8 mouse cellular contexts compared by ENCODE assay signal in genomic region chr3:87763202-87763601, GRCm38 (mm10). TPM values are rescaled to one million over a fixed set of nuclear protein-coding genes. Genes with fewer than 3 reads are reported as not detected.
A peak's percentile ranks its signal among the peaks of the same experiment; 100 is the strongest.
DNase-seq lines count a peak whose midpoint lies in the region; ATAC-seq and TF ChIP-seq lines count a peak whose summit lies in the region.

No protein-coding gene starts in this region.

- H3K4me1 ChIP-seq in heart, adult 2 months (ENCODE audit: control insufficient read depth, insufficient read depth, low read length): peaks cover 18% of the 10 kb centered on the region
- H3K4me1 ChIP-seq in lung, embryonic 15.5 days: peaks cover 74% of the 10 kb centered on the region
- H3K4me1 ChIP-seq in hindbrain, postnatal 0 days (ENCODE audit: insufficient read depth, low read length): no peaks in the 10 kb centered on the region; the same call in 1 of the 2 replicates
- H3K4me1 ChIP-seq in neural tube, embryonic 15.5 days: peaks cover 14% of the 10 kb centered on the region

- intact Hi-C loops in heart, adult 2 months (cut with DNase I): loop anchor here (10.0 kb wide), 1 partner anchor 212 kb away; the partner anchor contains the start of gene Nes

- no peak for ATAC-seq in lung, embryonic 15.5 days (ENCODE audit: borderline replicate concordance, extremely low read depth, low FRiP score, low TSS enrichment)
- ATAC-seq in hindbrain, postnatal 0 days: no peak
- ATAC-seq in neural tube, embryonic 15.5 days (ENCODE audit: low FRiP score): no peak

- no peaks in the 10 kb centered on the region for H3K36me3 ChIP-seq in heart, adult 2 months (ENCODE audit: control insufficient read depth, insufficient read depth, low read length)
- H3K36me3 ChIP-seq in lung, embryonic 15.5 days: peaks cover 6% of the 10 kb centered on the region; the same call in 1 of the 2 replicates
- H3K36me3 ChIP-seq in hindbrain, postnatal 0 days (ENCODE audit: insufficient read depth, low read length): no peaks in the 10 kb centered on the region
- no peaks in the 10 kb centered on the region for H3K36me3 ChIP-seq in neural tube, embryonic 15.5 days

- no peaks in the 10 kb centered on the region for H3K27me3 ChIP-seq in heart, adult 2 months (ENCODE audit: control insufficient read depth, insufficient read depth, low read length)
- no peaks in the 10 kb centered on the region for H3K27me3 ChIP-seq in lung, embryonic 15.5 days
- H3K27me3 ChIP-seq in hindbrain, postnatal 0 days (ENCODE audit: insufficient read depth, low read length): no peaks in the 10 kb centered on the region
- peaks cover 31% of the 10 kb centered on the region for H3K27me3 ChIP-seq in neural tube, embryonic 15.5 days (replicated peaks)

- 30% methylated on average over 4 of the region's 4 CpGs for WGBS in heart, adult 2 months
- 18% methylated on average over 4 of the region's 4 CpGs for WGBS in lung, embryonic 15.5 days
- 75% methylated on average over 4 of the region's 4 CpGs for WGBS in hindbrain, postnatal 0 days
- 64% methylated on average over 4 of the region's 4 CpGs for WGBS in neural tube, embryonic 15.5 days

- no peaks in the 10 kb centered on the region for H3K9me3 ChIP-seq in lung, embryonic 15.5 days
- H3K9me3 ChIP-seq in hindbrain, postnatal 0 days (ENCODE audit: low read length): no peaks in the 10 kb centered on the region
- H3K9me3 ChIP-seq in neural tube, embryonic 15.5 days (replicated peaks): no peaks in the 10 kb centered on the region

- DNase-seq in heart, adult 2 months: no peak
- DNase-seq in heart, postnatal 4 days: no peak
- DNase-seq in lung, postnatal 36 days: no peak
- no peak for DNase-seq in hindbrain, postnatal 0 days (ENCODE audit: low spot score)
- DNase-seq in frontal cortex, postnatal 25 days (ENCODE audit: low spot score in 2 of 2): no peak
- no peak for DNase-seq in thymus, postnatal 0 days (ENCODE audit: low spot score)

- peak overlapping the region; percentile 40; the same call in 1 of the 2 replicates for H3K4me3 ChIP-seq in heart, adult 2 months
- H3K4me3 ChIP-seq in lung, embryonic 15.5 days: peak overlapping the region; percentile 24
- no peak overlapping the region for H3K4me3 ChIP-seq in hindbrain, postnatal 0 days (ENCODE audit: low read length)
- H3K4me3 ChIP-seq in neural tube, embryonic 15.5 days (replicated peaks): no peak overlapping the region

- H3K27ac ChIP-seq in heart, adult 2 months: peak overlapping the region; percentile 93
- peak overlapping the region; percentile 96 for H3K27ac ChIP-seq in lung, embryonic 15.5 days
- 0 out of 2 replicates have a peak overlapping the region, but pooled peaks have one; percentile 51 for H3K27ac ChIP-seq in hindbrain, postnatal 0 days
- peak overlapping the region; percentile 64 for H3K27ac ChIP-seq in neural tube, embryonic 15.5 days (replicated peaks)

- TF ChIP-seq EP300 in heart, adult 2 months (IDR thresholded peaks at IDR 0.05; ENCODE audit: insufficient read depth, low read depth, low read length): no peak

- H3K9ac ChIP-seq in heart, adult 2 months (ENCODE audit: low read depth, low read length): 0 out of 2 replicates have a peak overlapping the region, but pooled peaks have one; percentile 5
- peak overlapping the region; percentile 38 for H3K9ac ChIP-seq in lung, embryonic 15.5 days
- no peak overlapping the region for H3K9ac ChIP-seq in hindbrain, postnatal 0 days (replicated peaks; ENCODE audit: low read length)
- no peak overlapping the region for H3K9ac ChIP-seq in neural tube, embryonic 15.5 days (replicated peaks)

- H3K4me2 ChIP-seq in lung, embryonic 15.5 days: peak overlapping the region; percentile 54
- H3K4me2 ChIP-seq in hindbrain, postnatal 0 days (ENCODE audit: low read depth, low read length): no peak overlapping the region
- peak overlapping the region; percentile 33 for H3K4me2 ChIP-seq in neural tube, embryonic 15.5 days

- TF ChIP-seq CTCF in heart, adult 2 months (IDR thresholded peaks at IDR 0.05): no peak
- no peak for TF ChIP-seq CTCF in hindbrain, postnatal 0 days (IDR thresholded peaks at IDR 0.05; ENCODE audit: low read depth)

- H3K79me2 ChIP-seq in heart, adult 2 months (replicated peaks; ENCODE audit: control insufficient read depth, insufficient read depth, low read length): no peaks in the 10 kb centered on the region

- no peak for TF ChIP-seq POLR2A in heart, adult 2 months (IDR thresholded peaks at IDR 0.05; ENCODE audit: insufficient read depth, low read depth, low read length)

RNA-seq across cellular contexts. Expression of gene Lrrc71, which starts 14.8 kb away (rescaled TPM):
- under 1 TPM; 0.36 to 0.47 TPM for total RNA-seq in heart, adult 2 months (2021)
- polyA plus RNA-seq in heart, adult 2 months (2012; rRNA removed): 0.26 and 1.1 TPM in 2 replicates
- under 1 TPM; 0.50 to 0.57 TPM for total RNA-seq in heart, postnatal 4 days (2021)
- polyA plus RNA-seq in lung, embryonic 15.5 days (2015; fragmentation: Nextera tagmentation; extraction: Ambion mirVana): 1.3 and 1.6 TPM in 2 replicates
- total RNA-seq in hindbrain, postnatal 0 days (2014; rRNA removed): 0.40 and 4.4 TPM in 2 replicates
- polyA plus RNA-seq in hindbrain, postnatal 0 days (2015; fragmentation: Nextera tagmentation; extraction: Ambion mirVana): 0.77 and 1.2 TPM in 2 replicates
- 0.44 and 1.0 TPM in 2 replicates for polyA plus RNA-seq in neural tube, embryonic 15.5 days (2015; fragmentation: Nextera tagmentation; extraction: Ambion mirVana)
- 0.42 and 0.66 TPM in 2 replicates for polyA plus RNA-seq in thymus, postnatal 0 days (2015; fragmentation: Nextera tagmentation; extraction: Ambion mirVana)

RNA-seq across cellular contexts. Expression of gene Ntrk1, which starts 31.8 kb away (rescaled TPM):
- under 1 TPM; 0.14 to 0.16 TPM for total RNA-seq in heart, adult 2 months (2021)
- 0.38 and 0.57 TPM in 2 replicates for polyA plus RNA-seq in heart, adult 2 months (2012; rRNA removed)
- under 1 TPM; 0.09 to 0.10 TPM for total RNA-seq in heart, postnatal 4 days (2021)
- 1.2 and 2.5 TPM in 2 replicates for polyA plus RNA-seq in lung, embryonic 15.5 days (2015; fragmentation: Nextera tagmentation; extraction: Ambion mirVana)
- 3.2 and 4.8 TPM in 2 replicates for total RNA-seq in hindbrain, postnatal 0 days (2014; rRNA removed)
- polyA plus RNA-seq in hindbrain, postnatal 0 days (2015; fragmentation: Nextera tagmentation; extraction: Ambion mirVana): 5.2 and 5.4 TPM in 2 replicates
- polyA plus RNA-seq in neural tube, embryonic 15.5 days (2015; fragmentation: Nextera tagmentation; extraction: Ambion mirVana): 41.2 and 50.1 TPM in 2 replicates
- polyA plus RNA-seq in thymus, postnatal 0 days (2015; fragmentation: Nextera tagmentation; extraction: Ambion mirVana): 0.15 and 0.48 TPM in 2 replicates

RNA-seq across cellular contexts. Expression of gene Insrr, which starts 33.5 kb away (rescaled TPM):
- under 1 TPM in 1 of 2 experiments, not detected in 1; 0.05 TPM for total RNA-seq in heart, adult 2 months (2021)
- polyA plus RNA-seq in heart, adult 2 months (2012; rRNA removed): 0.04 TPM in 1 of 2 replicates, not detected in the other
- under 1 TPM in 1 of 2 experiments, not detected in 1; 0.07 TPM for total RNA-seq in heart, postnatal 4 days (2021)
- 0.09 and 0.16 TPM in 2 replicates for polyA plus RNA-seq in lung, embryonic 15.5 days (2015; fragmentation: Nextera tagmentation; extraction: Ambion mirVana)
- total RNA-seq in hindbrain, postnatal 0 days (2014; rRNA removed): 0.78 and 0.90 TPM in 2 replicates
- polyA plus RNA-seq in hindbrain, postnatal 0 days (2015; fragmentation: Nextera tagmentation; extraction: Ambion mirVana): 0.33 and 0.44 TPM in 2 replicates
- polyA plus RNA-seq in neural tube, embryonic 15.5 days (2015; fragmentation: Nextera tagmentation; extraction: Ambion mirVana): 1.1 and 2.0 TPM in 2 replicates
- polyA plus RNA-seq in thymus, postnatal 0 days (2015; fragmentation: Nextera tagmentation; extraction: Ambion mirVana): 0.04 and 0.05 TPM in 2 replicates

Comparison
In these comparisons a context has a peak if more than half of its experiments do, and no peak if none do; other contexts are left out.
1. H3K4me3 ChIP-seq: peak in heart, adult 2 months (single experiment) and lung, embryonic 15.5 days (single experiment); none in hindbrain, postnatal 0 days (single experiment) and neural tube, embryonic 15.5 days (single experiment).
2. H3K9ac ChIP-seq: peak in heart, adult 2 months (single experiment) and lung, embryonic 15.5 days (single experiment); none in hindbrain, postnatal 0 days (single experiment) and neural tube, embryonic 15.5 days (single experiment).
3. Peak in every context shown above with its lines, with median percentiles within 50 percentile points of each other: H3K27ac ChIP-seq.